Mouse (Mus musculus) bone marrow macrophage, adult 2 months (primary cell): Measurements from ENCODE around the gene Raet1e. TPM values are rescaled to one million over a fixed set of nuclear protein-coding genes. Genes with fewer than 3 reads are reported as not detected.
A peak's percentile ranks its signal among the peaks of the same experiment; 100 is the strongest.
"Not testable (repeated sequence)": the region's sequence is repeated elsewhere in the genome, so short reads cannot be mapped to it uniquely, and the experiment has no call there.

Experiments used
- H3K27ac ChIP-seq: 2 replicates; pipeline ENCODE4 v1.5.1; 2012; ENCODE audit warnings: low read depth, low read length; ENCODE audit not compliant: insufficient read depth
- H3K4me1 ChIP-seq: 2 replicates; pipeline ENCODE4 v1.6.1; 2012; ENCODE audit warnings: low read length; ENCODE audit not compliant: control insufficient read depth, insufficient read depth
- H3K4me3 ChIP-seq: 2 replicates; pipeline ENCODE4 v1.5.1; 2012; ENCODE audit warnings: mild to moderate bottlenecking, low read length, moderate library complexity; ENCODE audit not compliant: insufficient read depth
- CTCF ChIP-seq: IDR thresholded peaks from 2 replicates; pipeline ENCODE4 v1.5.1; 2012; ENCODE audit warnings: low read depth, mild to moderate bottlenecking, low read length, moderate library complexity
- POLR2A ChIP-seq: IDR thresholded peaks from 2 replicates; pipeline ENCODE4 v1.6.1; 2012; ENCODE audit warnings: mild to moderate bottlenecking, low read depth, low read length, borderline replicate concordance
- polyA plus RNA-seq: library from polyadenylated mRNA; stranded (reverse); fragments of >200 nt; gene quantifications from 2 replicates; pipeline ENCODE4 v1.2.4, GENCODE M21; 2012; ENCODE audit not compliant: missing spikeins, insufficient read depth, insufficient read length

The Raet1e gene
- polyA plus RNA-seq, 1 experiment = 6.3 TPM

DNA sequence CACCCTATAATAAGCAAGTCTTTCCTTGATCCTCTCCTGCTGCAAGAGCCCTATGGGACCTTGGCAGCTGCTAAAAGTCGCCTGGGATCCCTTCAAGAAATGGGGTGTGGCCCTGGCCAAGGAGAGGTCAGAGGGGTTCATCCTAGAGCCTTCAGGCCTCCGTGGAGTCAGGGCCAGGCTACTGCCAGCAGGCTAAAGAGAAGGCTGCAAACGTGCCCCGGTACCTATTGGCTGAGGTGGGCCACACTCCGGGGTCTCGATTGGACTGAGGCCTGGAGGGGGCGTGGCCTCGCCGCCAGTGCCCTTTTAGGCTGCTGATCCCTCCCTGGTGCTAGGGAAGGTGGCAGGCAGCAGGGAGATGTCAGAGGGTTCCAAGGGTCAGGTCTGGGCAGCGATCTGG, 32.7 kb downstream of the Raet1e start:
- not testable (repeated sequence) for H3K27ac ChIP-seq, H3K4me1 ChIP-seq, H3K4me3 ChIP-seq

- not testable (repeated sequence) for H3K4me1 ChIP-seq, H3K4me3 ChIP-seq, H3K27ac ChIP-seq
These were observed 43.0 kb downstream of the Raet1e start for GRCm38 (mm10) chr10:22201352-22201751.

- H3K4me1 ChIP-seq, H3K4me3 ChIP-seq, H3K27ac ChIP-seq: not testable (repeated sequence)
These were observed 44.6 kb downstream of the Raet1e start for GRCm38 (mm10) chr10:22202784-22203583.

DNA sequence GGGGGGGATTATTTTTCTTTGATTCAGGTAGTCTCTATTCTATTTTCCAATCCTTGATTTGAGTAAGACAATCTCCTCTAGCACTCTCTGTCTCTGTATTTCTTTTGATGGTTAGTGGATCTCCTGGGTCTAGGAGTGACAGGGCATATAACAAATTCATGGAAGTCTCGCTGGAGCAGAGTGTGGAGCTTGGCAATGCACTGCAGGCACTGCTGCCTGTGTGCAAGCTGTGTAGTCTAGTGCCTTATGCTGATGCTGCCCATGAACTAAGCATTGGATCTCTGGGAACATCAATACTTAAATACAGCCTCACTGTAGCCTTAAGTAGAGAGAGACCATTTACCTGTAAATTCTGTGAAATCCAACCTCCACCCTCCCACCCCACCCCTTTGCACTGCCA, 48.1 kb downstream of the Raet1e start:
- H3K4me3 ChIP-seq, H3K4me1 ChIP-seq, H3K27ac ChIP-seq: not testable (repeated sequence)

- H3K27ac ChIP-seq, H3K4me1 ChIP-seq, H3K4me3 ChIP-seq: not testable (repeated sequence)
These were observed 53.8 kb downstream of the Raet1e start for GRCm38 (mm10) chr10:22212012-22212696.

GRCm38 (mm10) chr10:22223474-22224349, 65.3 kb downstream of the Raet1e start:
- H3K4me3 ChIP-seq, H3K27ac ChIP-seq, H3K4me1 ChIP-seq: not testable (repeated sequence)

GRCm38 (mm10) chr10:22265060-22265459, 106.7 kb downstream of the Raet1e start:
- Histone ChIP-seq H3K4me1 (no peaks in the 10 kb centered on the region), H3K27ac (no peak overlapping the region), H3K4me3 (no peak overlapping the region)
- TF ChIP-seq POLR2A (no peak), CTCF (no peak)

DNA sequence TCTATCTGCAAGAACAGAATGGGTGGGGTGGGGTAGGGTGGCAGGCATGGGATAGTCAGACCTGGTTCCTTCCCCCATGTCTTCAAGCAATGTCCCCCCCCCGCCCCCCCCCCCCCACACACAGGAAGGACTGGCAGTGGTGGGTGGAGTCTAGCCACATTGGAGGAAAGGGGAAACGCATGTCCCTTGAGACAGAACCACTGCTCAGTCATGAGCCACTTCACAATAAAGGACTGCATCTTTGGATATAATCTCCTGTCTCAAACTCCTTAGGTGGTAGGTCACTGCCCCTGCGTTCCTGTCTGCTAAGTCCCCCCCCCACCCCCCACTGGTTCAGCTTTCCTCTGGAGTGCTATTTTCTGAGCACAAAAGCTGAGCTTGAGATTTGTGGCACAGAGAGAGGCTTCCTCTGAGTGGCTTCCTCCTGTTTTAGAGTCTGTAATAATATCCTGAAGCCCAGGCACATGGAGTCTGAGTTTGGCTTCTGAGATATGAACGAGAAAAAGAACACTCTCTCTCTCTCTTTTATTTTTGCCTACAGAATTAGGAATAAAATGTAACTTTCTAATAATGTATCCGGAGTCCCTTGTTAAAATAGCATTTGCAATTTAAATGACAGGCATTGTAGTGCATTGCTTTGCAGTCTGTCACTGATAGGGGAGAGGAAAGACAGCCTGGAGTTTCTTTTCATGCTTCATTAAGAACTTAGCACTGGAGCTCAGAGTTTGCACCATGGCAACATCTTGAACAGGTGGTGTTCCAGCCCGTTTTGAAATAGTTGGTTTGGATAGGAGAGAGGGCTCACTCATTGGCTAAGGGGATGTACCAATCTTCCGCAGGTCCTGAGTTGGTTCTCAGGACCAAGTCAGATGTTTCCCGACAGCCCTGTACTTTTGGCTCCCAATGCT, 112.8 kb downstream of the Raet1e start:
- H3K27ac ChIP-seq, H3K4me1 ChIP-seq: not testable (repeated sequence)

DNA sequence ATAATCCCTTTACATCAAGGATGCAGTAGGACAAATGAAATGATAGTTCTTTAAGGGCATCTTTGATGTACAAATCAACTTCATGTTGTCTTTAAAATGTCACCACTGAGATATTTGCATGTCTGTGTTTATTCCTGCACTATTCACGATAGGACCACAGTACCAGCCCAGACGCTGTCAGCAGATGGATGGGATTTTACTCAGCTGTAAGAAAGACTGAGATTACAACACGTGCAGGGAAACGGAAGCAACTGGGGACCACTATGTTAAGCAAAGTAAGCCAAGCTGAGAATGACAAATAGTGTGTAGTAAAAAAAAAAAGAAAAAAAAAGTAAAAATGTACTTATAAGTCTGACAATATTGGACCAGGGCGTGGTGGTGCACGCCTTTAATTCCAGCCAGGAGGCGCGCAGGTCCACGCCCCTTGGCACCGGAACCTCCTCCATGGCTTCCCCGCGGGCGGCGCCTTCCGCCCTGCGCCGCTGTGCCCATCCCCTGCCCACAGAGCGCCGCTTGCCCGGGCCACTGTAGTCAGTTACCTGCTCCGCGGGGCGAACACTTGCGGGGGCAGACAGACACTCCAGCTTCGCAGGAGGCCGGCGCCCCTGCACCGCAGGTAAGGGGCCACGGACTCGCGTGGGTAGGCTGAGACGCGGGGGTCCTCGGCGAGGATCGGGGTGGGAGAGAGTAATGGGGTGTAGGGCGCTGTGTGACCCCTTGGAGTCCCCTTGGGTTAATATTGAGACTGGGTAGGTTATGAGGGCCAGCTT, 114.7 kb downstream of the Raet1e start:
- not testable (repeated sequence) for H3K4me1 ChIP-seq, H3K27ac ChIP-seq
- H3K4me3 ChIP-seq = peak overlapping the region; percentile 72

More for the DNA sequence above, 112.8 kb downstream of the Raet1e start:
- not testable (repeated sequence) for H3K4me3 ChIP-seq
